18 mouse cellular contexts compared by ENCODE assay signal in genomic region chr6:30344032-30344431, GRCm38 (mm10). TPM values are rescaled to one million over a fixed set of nuclear protein-coding genes. Genes with fewer than 3 reads are reported as not detected.
DNase-seq lines count a peak whose midpoint lies in the region; ATAC-seq and TF ChIP-seq lines count a peak whose summit lies in the region.
"Had no signal": no experiment of that assay in that cellular context is flagged by ENCODE, and none has a peak within 500 bp of the region (broad histone marks: within the 10 kb centered on the region; RNA-seq: fewer than 3 reads in every experiment).

No protein-coding gene starts in this region.

- no peaks in the 10 kb centered on the region for H3K27me3 ChIP-seq in kidney, postnatal 0 days (ENCODE audit: insufficient read depth, low read length)
- H3K27me3 ChIP-seq in heart, embryonic 16.5 days (ENCODE audit: control insufficient read depth, insufficient read depth, low read length): no peaks in the 10 kb centered on the region
- no peaks in the 10 kb centered on the region for H3K27me3 ChIP-seq in intestine, postnatal 0 days (replicated peaks; ENCODE audit: control insufficient read depth, insufficient read depth, low read length)
- H3K27me3 ChIP-seq: CH12.LX; hindbrain, embryonic 15.5 days; midbrain, embryonic 15.5 days; neural tube, embryonic 13.5 days had no signal

- no peak for ATAC-seq in kidney, postnatal 0 days (replicated peaks; ENCODE audit: low FRiP score, low read depth)
- peak; percentile 50 for ATAC-seq in heart, embryonic 16.5 days (replicated peaks; ENCODE audit: extremely low read depth, insufficient read depth, low FRiP score)
- no peak for ATAC-seq in intestine, postnatal 0 days
- ATAC-seq: midbrain, embryonic 15.5 days had no signal

- 37% methylated on average over 6 of the region's 6 CpGs for WGBS in kidney, postnatal 0 days
- WGBS in heart, embryonic 16.5 days: 63% methylated on average over 6 of the region's 6 CpGs
- 57% methylated on average over 6 of the region's 6 CpGs for WGBS in intestine, postnatal 0 days

- H3K9me3 ChIP-seq in kidney, postnatal 0 days (replicated peaks; ENCODE audit: low read length): no peaks in the 10 kb centered on the region
- H3K9me3 ChIP-seq in heart, embryonic 16.5 days (replicated peaks; ENCODE audit: control insufficient read depth, low read length): no peaks in the 10 kb centered on the region
- no peaks in the 10 kb centered on the region for H3K9me3 ChIP-seq in intestine, postnatal 0 days (ENCODE audit: control insufficient read depth)
- H3K9me3 ChIP-seq: hindbrain, embryonic 15.5 days; midbrain, embryonic 15.5 days; neural tube, embryonic 13.5 days had no signal

- intact Hi-C loops in left cerebral cortex, postnatal 25 days (cut with DNase I): no loop called here

- TF ChIP-seq CTCF in kidney, postnatal 0 days (IDR thresholded peaks at IDR 0.05; ENCODE audit: low read depth): no peak
- TF ChIP-seq CTCF in intestine, postnatal 0 days (IDR thresholded peaks at IDR 0.05; ENCODE audit: low read depth): no peak

- no peak overlapping the region for H3K27ac ChIP-seq in kidney, postnatal 0 days
- peak overlapping the region; percentile 55 for H3K27ac ChIP-seq in heart, embryonic 16.5 days (ENCODE audit: low read length)
- no peak overlapping the region for H3K27ac ChIP-seq in intestine, postnatal 0 days (ENCODE audit: low read depth, low read length)
- H3K27ac ChIP-seq: hindbrain, embryonic 15.5 days; left cerebral cortex, adult 2 months; liver, embryonic 14.5 days; midbrain, embryonic 15.5 days; neural tube, embryonic 13.5 days had no signal

- no peak overlapping the region for H3K9ac ChIP-seq in kidney, postnatal 0 days (ENCODE audit: low read depth, low read length)
- no peak overlapping the region for H3K9ac ChIP-seq in heart, embryonic 16.5 days (ENCODE audit: low read length)
- H3K9ac ChIP-seq in intestine, postnatal 0 days (ENCODE audit: low read depth, low read length): no peak overlapping the region
- H3K9ac ChIP-seq: hindbrain, embryonic 15.5 days; liver, embryonic 14.5 days; midbrain, embryonic 15.5 days; neural tube, embryonic 13.5 days had no signal

- no peaks in the 10 kb centered on the region for H3K4me1 ChIP-seq in kidney, postnatal 0 days (replicated peaks; ENCODE audit: insufficient read depth, low read length)
- peaks cover 10% of the 10 kb centered on the region for H3K4me1 ChIP-seq in heart, embryonic 16.5 days (ENCODE audit: control insufficient read depth, insufficient read depth, low read length)
- H3K4me1 ChIP-seq in intestine, postnatal 0 days (replicated peaks; ENCODE audit: control insufficient read depth, insufficient read depth, low read length): no peaks in the 10 kb centered on the region
- H3K4me1 ChIP-seq: hindbrain, embryonic 15.5 days; midbrain, embryonic 15.5 days; neural tube, embryonic 13.5 days had no signal

- DNase-seq in kidney, postnatal 0 days (ENCODE audit: low spot score): peak; percentile 48
- no peak for DNase-seq in kidney, postnatal 10 days
- peak; percentile 79 for DNase-seq in fibroblast of lung, adult 2 months (ENCODE audit: low read depth)
- DNase-seq in left cerebral cortex, postnatal 25 days (ENCODE audit: low spot score in 2 of 2): no peak
- no peak for DNase-seq in cerebellum, adult 11 months
- DNase-seq: adrenal gland, postnatal 36 days; cerebellum, adult 18-20 months; lung, postnatal 4 days; retina, postnatal 1 day; thymus, adult 2 months had no signal

- H3K4me2 ChIP-seq in kidney, postnatal 0 days (ENCODE audit: low read length): no peak overlapping the region
- no peak overlapping the region for H3K4me2 ChIP-seq in heart, embryonic 16.5 days (ENCODE audit: low read depth, low read length)
- H3K4me2 ChIP-seq in intestine, postnatal 0 days (replicated peaks; ENCODE audit: low read depth): no peak overlapping the region
- H3K4me2 ChIP-seq: hindbrain, embryonic 15.5 days; midbrain, embryonic 15.5 days; neural tube, embryonic 13.5 days had no signal

- H3K36me3 ChIP-seq in kidney, postnatal 0 days (ENCODE audit: insufficient read depth, low read length): no peaks in the 10 kb centered on the region
- H3K36me3 ChIP-seq in heart, embryonic 16.5 days (ENCODE audit: control insufficient read depth, insufficient read depth): no peaks in the 10 kb centered on the region
- H3K36me3 ChIP-seq in intestine, postnatal 0 days (ENCODE audit: control insufficient read depth, insufficient read depth): no peaks in the 10 kb centered on the region
- H3K36me3 ChIP-seq: hindbrain, embryonic 15.5 days; midbrain, embryonic 15.5 days; neural tube, embryonic 13.5 days had no signal

- no peak overlapping the region for H3K4me3 ChIP-seq in kidney, postnatal 0 days (replicated peaks; ENCODE audit: low read depth, low read length)
- H3K4me3 ChIP-seq in heart, embryonic 16.5 days (ENCODE audit: low read length): no peak overlapping the region
- H3K4me3 ChIP-seq in intestine, postnatal 0 days (ENCODE audit: low read depth, low read length): no peak overlapping the region
- H3K4me3 ChIP-seq: hindbrain, embryonic 15.5 days; left cerebral cortex, adult 2 months; midbrain, embryonic 15.5 days; neural tube, embryonic 13.5 days had no signal

RNA-seq across cellular contexts. Expression of gene Ube2h, which starts 39.7 kb away (rescaled TPM):
- 38.2 and 38.7 TPM in 2 replicates for polyA plus RNA-seq in kidney, postnatal 0 days (2015; fragmentation: Nextera tagmentation; extraction: Ambion mirVana)
- 43.3 and 45.9 TPM in 2 replicates for polyA plus RNA-seq in heart, embryonic 16.5 days (2015; fragmentation: Nextera tagmentation; extraction: Ambion mirVana)
- total RNA-seq in left cerebral cortex, postnatal 25 days (2021): 10 to 100 TPM; 90.5 to 94.2 TPM
- 18.6 and 21.1 TPM in 2 replicates for polyA plus RNA-seq in intestine, postnatal 0 days (2015; fragmentation: Nextera tagmentation; extraction: Ambion mirVana)

RNA-seq across cellular contexts. Expression of gene Zc3hc1, which starts 46.8 kb away (rescaled TPM):
- 42.9 and 45.6 TPM in 2 replicates for polyA plus RNA-seq in kidney, postnatal 0 days (2015; fragmentation: Nextera tagmentation; extraction: Ambion mirVana)
- 38.7 and 40.5 TPM in 2 replicates for polyA plus RNA-seq in heart, embryonic 16.5 days (2015; fragmentation: Nextera tagmentation; extraction: Ambion mirVana)
- 10 to 100 TPM; 26.5 to 28.9 TPM for total RNA-seq in left cerebral cortex, postnatal 25 days (2021)
- 14.9 and 15.1 TPM in 2 replicates for polyA plus RNA-seq in intestine, postnatal 0 days (2015; fragmentation: Nextera tagmentation; extraction: Ambion mirVana)

RNA-seq across cellular contexts. Expression of gene Klhdc10, which starts 57.6 kb away (rescaled TPM):
- 18.0 and 18.2 TPM in 2 replicates for polyA plus RNA-seq in kidney, postnatal 0 days (2015; fragmentation: Nextera tagmentation; extraction: Ambion mirVana)
- polyA plus RNA-seq in heart, embryonic 16.5 days (2015; fragmentation: Nextera tagmentation; extraction: Ambion mirVana): 16.8 and 19.0 TPM in 2 replicates
- 100 to 1,000 TPM; 106 to 111 TPM for total RNA-seq in left cerebral cortex, postnatal 25 days (2021)
- 6.1 and 6.2 TPM in 2 replicates for polyA plus RNA-seq in intestine, postnatal 0 days (2015; fragmentation: Nextera tagmentation; extraction: Ambion mirVana)

Comparison
In these comparisons a context has a peak if more than half of its experiments do, and no peak if none do; other contexts are left out.
1. DNase-seq: peak in kidney, postnatal 0 days (single experiment) and fibroblast of lung, adult 2 months (single experiment); none in kidney, postnatal 10 days (single experiment), left cerebral cortex, postnatal 25 days (0 of 2) and cerebellum, adult 11 months (single experiment).